In genomic region chr13:56403381-56404086, GRCm38 (mm10) we compare ENCODE assay signal across 27 mouse cellular contexts. TPM values are rescaled to one million over a fixed set of nuclear protein-coding genes. Genes with fewer than 3 reads are reported as not detected.
DNase-seq lines count a peak whose midpoint lies in the region; ATAC-seq lines count a peak whose summit lies in the region.
"Had no signal": no experiment of that assay in that cellular context is flagged by ENCODE, and none has a peak within 500 bp of the region (broad histone marks: within the 10 kb centered on the region; RNA-seq: fewer than 3 reads in every experiment).

No protein-coding gene starts in this region.

- no peaks in the 10 kb centered on the region for H3K9me3 ChIP-seq in embryonic facial prominence, embryonic 13.5 days
- H3K9me3 ChIP-seq in limb, embryonic 12.5 days = no peaks in the 10 kb centered on the region
- H3K9me3 ChIP-seq: heart, embryonic 10.5 days; midbrain, embryonic 15.5 days; neural tube, embryonic 13.5 days had no signal

- peak overlapping the region; percentile 73 for H3K27ac ChIP-seq in embryonic facial prominence, embryonic 13.5 days
- peak overlapping the region; percentile 12; the same call in 1 of the 2 replicates for H3K27ac ChIP-seq in limb, embryonic 12.5 days
- H3K27ac ChIP-seq: forebrain, embryonic 12.5 days; heart, embryonic 10.5 days; hindbrain, embryonic 14.5 days; kidney, postnatal 0 days; macrophage; midbrain, embryonic 15.5 days; neural tube, embryonic 13.5 days had no signal

- no peak overlapping the region for H3K9ac ChIP-seq in embryonic facial prominence, embryonic 13.5 days
- H3K9ac ChIP-seq in limb, embryonic 12.5 days (replicated peaks) = no peak overlapping the region
- H3K9ac ChIP-seq: forebrain, embryonic 12.5 days; hindbrain, embryonic 14.5 days; liver, postnatal 0 days; midbrain, embryonic 15.5 days; neural tube, embryonic 13.5 days had no signal

- peaks cover 44% of the 10 kb centered on the region for H3K4me1 ChIP-seq in embryonic facial prominence, embryonic 13.5 days
- peaks cover 30% of the 10 kb centered on the region for H3K4me1 ChIP-seq in limb, embryonic 12.5 days (replicated peaks)
- H3K4me1 ChIP-seq: forebrain, embryonic 12.5 days; heart, embryonic 10.5 days; midbrain, embryonic 15.5 days; neural tube, embryonic 13.5 days had no signal

- H3K36me3 ChIP-seq in embryonic facial prominence, embryonic 13.5 days = no peaks in the 10 kb centered on the region
- no peaks in the 10 kb centered on the region for H3K36me3 ChIP-seq in limb, embryonic 12.5 days
- H3K36me3 ChIP-seq: forebrain, embryonic 12.5 days; heart, embryonic 10.5 days; midbrain, embryonic 15.5 days; neural tube, embryonic 13.5 days had no signal

- peak; percentile 54; the same call in 1 of the 2 replicates for ATAC-seq in embryonic facial prominence, embryonic 13.5 days (ENCODE audit: insufficient number of reproducible peaks, insufficient read depth, low FRiP score, low TSS enrichment, low read depth)
- no peak for ATAC-seq in limb, embryonic 12.5 days (ENCODE audit: insufficient number of reproducible peaks, insufficient read depth, low FRiP score, low TSS enrichment, low read depth)
- ATAC-seq: liver, postnatal 0 days; lung, postnatal 0 days; midbrain, embryonic 15.5 days had no signal

- peak; percentile 40 to 56 for DNase-seq in cerebellum, postnatal 14 days
- DNase-seq in cerebellum, adult 8-10 months = no peak
- peak; percentile 40 for DNase-seq in 3T3-L1 (ENCODE audit: low read depth, low spot score)
- no peak for DNase-seq in liver
- no peak for DNase-seq in neural tube, embryonic 10.5 days (ENCODE audit: extremely low spot score, low spot score)
- DNase-seq in T-cell, adult 2 months (ENCODE audit: low spot score) = no peak
- DNase-seq: adrenal gland, postnatal 36 days; cerebellum, adult 11-12 months; heart, postnatal 4 days; kidney, adult 2 months; liver, postnatal 0 days; thymus, postnatal 25 days had no signal

- no peaks in the 10 kb centered on the region for H3K27me3 ChIP-seq in embryonic facial prominence, embryonic 13.5 days
- H3K27me3 ChIP-seq in limb, embryonic 12.5 days = no peaks in the 10 kb centered on the region
- H3K27me3 ChIP-seq: forebrain, embryonic 12.5 days; midbrain, embryonic 15.5 days; neural tube, embryonic 13.5 days had no signal

- no peak overlapping the region for H3K4me3 ChIP-seq in embryonic facial prominence, embryonic 13.5 days
- no peak overlapping the region for H3K4me3 ChIP-seq in limb, embryonic 12.5 days (replicated peaks)
- H3K4me3 ChIP-seq: forebrain, embryonic 12.5 days; heart, embryonic 10.5 days; midbrain, embryonic 15.5 days; neural tube, embryonic 13.5 days had no signal

- H3K4me2 ChIP-seq in embryonic facial prominence, embryonic 13.5 days = no peak overlapping the region
- H3K4me2 ChIP-seq in limb, embryonic 12.5 days = no peak overlapping the region
- H3K4me2 ChIP-seq: forebrain, embryonic 12.5 days; hindbrain, embryonic 14.5 days; liver, embryonic 11.5 days; midbrain, embryonic 15.5 days; neural tube, embryonic 13.5 days had no signal

- WGBS in embryonic facial prominence, embryonic 13.5 days = 33% methylated on average over 8 of the region's 8 CpGs
- 50% methylated on average over 8 of the region's 8 CpGs for WGBS in limb, embryonic 12.5 days

RNA-seq across cellular contexts. Expression of gene Gm3045, which starts 22.9 kb away (rescaled TPM):
- polyA plus RNA-seq in embryonic facial prominence, embryonic 13.5 days (2015; fragmentation: Nextera tagmentation; extraction: Ambion mirVana) = not detected in 2 replicates
- polyA plus RNA-seq in limb, embryonic 12.5 days (2016; fragmentation: Nextera tagmentation; extraction: Ambion mirVana) = not detected in 2 replicates
- polyA plus RNA-seq: forebrain, embryonic 12.5 days; heart, embryonic 10.5 days; heart, embryonic 16.5 days; hindbrain, embryonic 14.5 days; intestine, embryonic 14.5 days; kidney, adult 2 months; kidney, postnatal 0 days; large intestine, adult 2 months; liver, embryonic 11.5 days; liver, postnatal 0 days; lung, postnatal 0 days; macrophage; midbrain, embryonic 15.5 days; neural tube, embryonic 13.5 days; stomach, embryonic 14.5 days had no signal

RNA-seq across cellular contexts. Expression of gene Slc25a48, which starts 34.6 kb away (rescaled TPM):
- 0.32 and 0.42 TPM in 2 replicates for polyA plus RNA-seq in embryonic facial prominence, embryonic 13.5 days (2015; fragmentation: Nextera tagmentation; extraction: Ambion mirVana)
- polyA plus RNA-seq in limb, embryonic 12.5 days (2016; fragmentation: Nextera tagmentation; extraction: Ambion mirVana) = 0.10 TPM in 2 replicates
- polyA plus RNA-seq: forebrain, embryonic 12.5 days; hindbrain, embryonic 14.5 days; lung, postnatal 0 days; macrophage; midbrain, embryonic 15.5 days; neural tube, embryonic 13.5 days had no signal

Comparison
In these comparisons a context has a peak if more than half of its experiments do, and no peak if none do; other contexts are left out.
1. DNase-seq: peak in cerebellum, postnatal 14 days (2 of 2) and 3T3-L1 (single experiment); none in cerebellum, adult 8-10 months (single experiment), liver (single experiment), neural tube, embryonic 10.5 days (single experiment) and T-cell, adult 2 months (single experiment).